In the genomic region with DNA sequence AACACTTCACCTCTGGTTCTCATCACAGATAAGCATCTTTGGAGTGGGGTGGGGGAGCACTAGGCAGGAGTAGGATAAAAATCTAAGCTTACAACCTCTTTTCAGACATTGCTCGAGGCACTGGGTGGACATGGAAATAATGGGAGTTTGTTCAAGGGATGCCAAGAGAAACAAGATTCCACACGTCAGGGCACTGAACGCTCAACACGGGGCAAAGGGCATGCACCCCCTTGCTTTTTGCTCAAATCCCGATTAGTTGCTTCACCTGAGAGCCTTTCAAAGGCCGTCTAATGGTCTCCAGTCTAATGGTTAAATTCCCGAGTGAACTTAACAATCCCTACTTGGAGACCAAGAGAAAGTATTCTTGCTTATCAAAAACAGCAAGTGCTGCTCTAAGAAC, we compare ENCODE assay signal across 8 mouse cellular contexts. TPM values are rescaled to one million over a fixed set of nuclear protein-coding genes. Genes with fewer than 3 reads are reported as not detected.
DNase-seq lines count a peak whose midpoint lies in the region; TF ChIP-seq lines count a peak whose summit lies in the region.

No protein-coding gene starts in this region.

- peaks cover 32% of the 10 kb centered on the region for H3K4me1 ChIP-seq in embryonic facial prominence, embryonic 10.5 days

- no peaks in the 10 kb centered on the region for H3K27me3 ChIP-seq in embryonic facial prominence, embryonic 10.5 days (replicated peaks; ENCODE audit: low read depth, poor library complexity, severe bottlenecking)
- no peaks in the 10 kb centered on the region for H3K27me3 ChIP-seq in myocyte (ENCODE audit: control insufficient read depth, insufficient read depth, insufficient read length)

- H3K27ac ChIP-seq in layer of hippocampus, adult 2 months: peak overlapping the region; percentile 88; the same call in 1 of the 2 replicates
- H3K27ac ChIP-seq in embryonic facial prominence, embryonic 10.5 days (replicated peaks): peak overlapping the region; percentile 93

- H3K79me2 ChIP-seq in myocyte (ENCODE audit: control insufficient read depth, insufficient read depth): peaks cover 58% of the 10 kb centered on the region

- H3K36me3 ChIP-seq in embryonic facial prominence, embryonic 10.5 days (replicated peaks): no peaks in the 10 kb centered on the region
- H3K36me3 ChIP-seq in myocyte (ENCODE audit: control insufficient read depth, insufficient read depth): no peaks in the 10 kb centered on the region

- H3ac ChIP-seq in myocyte (ENCODE audit: control insufficient read depth, insufficient read length): peak overlapping the region; percentile 66

- H3K9me3 ChIP-seq in embryonic facial prominence, embryonic 10.5 days: no peaks in the 10 kb centered on the region

- DNase-seq in layer of hippocampus, adult 2 months (ENCODE audit: low spot score in 2 of 2): no peak
- DNase-seq in layer of hippocampus, postnatal 36 days: no peak
- DNase-seq in embryonic facial prominence, embryonic 10.5 days (ENCODE audit: low spot score): peak; percentile 23
- DNase-seq in induced T-regulatory cell, adult 2 months (ENCODE audit: low read depth): peak; percentile 40
- no peak for DNase-seq in left cerebral cortex, postnatal 36 days (ENCODE audit: low spot score in 2 of 2)
- no peak for DNase-seq in spleen, postnatal 10 days (ENCODE audit: low spot score in 2 of 2)
- no peak for DNase-seq in thymus, postnatal 25 days

- H3K4me3 ChIP-seq in layer of hippocampus, adult 2 months: peak overlapping the region; percentile 70
- peak overlapping the region; percentile 100 for H3K4me3 ChIP-seq in embryonic facial prominence, embryonic 10.5 days
- H3K4me3 ChIP-seq in myocyte: peak overlapping the region; percentile 87

- 12% methylated on average over 7 of the region's 7 CpGs for WGBS in embryonic facial prominence, embryonic 10.5 days

- intact Hi-C loops in left cerebral cortex, postnatal 36 days (cut with DNase I): no loop called here

- TF ChIP-seq POLR2A in myocyte (IDR thresholded peaks at IDR 0.05; ENCODE audit: insufficient read length, low read depth): no peak

- no peak for TF ChIP-seq CTCF in layer of hippocampus, adult 2 months (conservative IDR thresholded peaks at IDR 0.05)

- H3K4me2 ChIP-seq in myocyte (ENCODE audit: low read depth): peak overlapping the region; percentile 99

TF ChIP-seq in myocyte, 11 proteins besides CTCF, POLR2A, EP300 and RAD21:
- no peak for TF ChIP-seq E2F4 (IDR thresholded peaks at IDR 0.05; ENCODE audit: insufficient read depth)
- no peak for TF ChIP-seq SRF (IDR thresholded peaks at IDR 0.05; ENCODE audit: control insufficient read depth, insufficient read length, low read depth)
- TF ChIP-seq CEBPB (IDR thresholded peaks at IDR 0.05; ENCODE audit: insufficient read depth, poor library complexity, severe bottlenecking): no peak
- TF ChIP-seq MAX (IDR thresholded peaks at IDR 0.05; ENCODE audit: low read depth): no peak
- TF ChIP-seq POLR2AphosphoS2 (IDR thresholded peaks at IDR 0.05; ENCODE audit: insufficient read length, low read depth): no peak
- no peak for TF ChIP-seq TCF12 (IDR thresholded peaks at IDR 0.05; ENCODE audit: insufficient read depth, poor library complexity, severe bottlenecking)
- TF ChIP-seq USF1 (IDR thresholded peaks at IDR 0.05; ENCODE audit: low read depth): no peak
- TF ChIP-seq MYOG (IDR thresholded peaks at IDR 0.05; ENCODE audit: control insufficient read depth in 1 of 3, insufficient read depth in 1 of 3, insufficient read length in 2 of 3, low read depth in 2 of 3): no peak
- TF ChIP-seq TCF3 (IDR thresholded peaks at IDR 0.05; ENCODE audit: insufficient read length, low read depth): no peak
- no peak for TF ChIP-seq MYOD1 (IDR thresholded peaks at IDR 0.05; ENCODE audit: control insufficient read depth in 1 of 3, insufficient read length in 2 of 3, low read depth in 2 of 3)
- no peak for TF ChIP-seq REST (IDR thresholded peaks at IDR 0.05; ENCODE audit: insufficient read depth, insufficient read length)

RNA-seq across cellular contexts. Expression of a gene that starts 1.4 kb away (rescaled TPM):
- 100 to 1,000 TPM; 192 to 197 TPM for total RNA-seq in layer of hippocampus, adult 2 months (2021)
- total RNA-seq in layer of hippocampus, postnatal 36 days (2021): 100 to 1,000 TPM; 191 to 194 TPM
- 15.5 and 15.7 TPM in 2 replicates for polyA plus RNA-seq in embryonic facial prominence, embryonic 10.5 days (2016; fragmentation: Nextera tagmentation; extraction: Ambion mirVana)
- 79.4 TPM for polyA plus RNA-seq in myocyte (2012; fragmentation: generic; extraction: Trizol)
- total RNA-seq in left cerebral cortex, postnatal 36 days (2021): 100 to 1,000 TPM; 205 to 222 TPM

RNA-seq across cellular contexts. Expression of a gene that starts 18.9 kb away (rescaled TPM):
- 10 to 100 TPM; 46.7 to 51.1 TPM for total RNA-seq in layer of hippocampus, adult 2 months (2021)
- 10 to 100 TPM; 49.7 to 51.5 TPM for total RNA-seq in layer of hippocampus, postnatal 36 days (2021)
- 412 and 414 TPM in 2 replicates for polyA plus RNA-seq in embryonic facial prominence, embryonic 10.5 days (2016; fragmentation: Nextera tagmentation; extraction: Ambion mirVana)
- 251 TPM for polyA plus RNA-seq in myocyte (2012; fragmentation: generic; extraction: Trizol)
- 10 to 100 TPM; 49.7 to 53.0 TPM for total RNA-seq in left cerebral cortex, postnatal 36 days (2021)

RNA-seq across cellular contexts. Expression of a gene that starts 37.2 kb away (rescaled TPM):
- 10 to 100 TPM; 13.5 to 13.9 TPM for total RNA-seq in layer of hippocampus, adult 2 months (2021)
- 10 to 100 TPM; 14.5 to 16.9 TPM for total RNA-seq in layer of hippocampus, postnatal 36 days (2021)
- polyA plus RNA-seq in embryonic facial prominence, embryonic 10.5 days (2016; fragmentation: Nextera tagmentation; extraction: Ambion mirVana): 9.5 and 10.3 TPM in 2 replicates
- 16.4 TPM for polyA plus RNA-seq in myocyte (2012; fragmentation: generic; extraction: Trizol)
- 10 to 100 TPM; 15.7 to 24.8 TPM for total RNA-seq in left cerebral cortex, postnatal 36 days (2021)

Comparison
In these comparisons a context has a peak if more than half of its experiments do, and no peak if none do; other contexts are left out.
1. DNase-seq: peak in embryonic facial prominence, embryonic 10.5 days (single experiment) and induced T-regulatory cell, adult 2 months (single experiment); none in layer of hippocampus, adult 2 months (0 of 2), layer of hippocampus, postnatal 36 days (0 of 2), left cerebral cortex, postnatal 36 days (0 of 2), spleen, postnatal 10 days (0 of 2) and thymus, postnatal 25 days (single experiment).
2. Peak in every context shown above with its lines, with median percentiles within 50 percentile points of each other: H3K4me3 ChIP-seq.